Mouse (Mus musculus) heart, embryonic 12.5 days (tissue): ENCODE data around the gene Bmpr1a. TPM values are rescaled to one million over a fixed set of nuclear protein-coding genes. Genes with fewer than 3 reads are reported as not detected.
A peak's percentile ranks its signal among the peaks of the same experiment; 100 is the strongest.
"Not testable (repeated sequence)": the region's sequence is repeated elsewhere in the genome, so short reads cannot be mapped to it uniquely, and the experiment has no call there.

Experiments used
- ATAC-seq: fragments of 200-750 bp; cut with Nextera tagmentation; 2 replicates; pipeline ENCODE4 v1.8.0; 2017; ENCODE audit warnings: moderate TSS enrichment, moderate library complexity; ENCODE audit not compliant: insufficient number of reproducible peaks, low FRiP score
- H3K27ac ChIP-seq: fragments of 300-500 bp; sonication (generic); 2 replicates; pipeline ENCODE4 v1.5.1; 2016; ENCODE audit warnings: mild to moderate bottlenecking, moderate library complexity; ENCODE audit not compliant: poor library complexity, severe bottlenecking
- H3K27me3 ChIP-seq: fragments of 300-500 bp; sonication (generic); replicated peaks from 2 replicates; pipeline ENCODE4 v1.6.1; 2016; ENCODE audit warnings: mild to moderate bottlenecking, moderate library complexity
- H3K36me3 ChIP-seq: fragments of 300-500 bp; sonication (generic); 2 replicates; pipeline ENCODE4 v1.6.1; 2016; ENCODE audit warnings: mild to moderate bottlenecking, moderate library complexity
- H3K4me1 ChIP-seq: fragments of 300-500 bp; sonication (generic); replicated peaks from 2 replicates; pipeline ENCODE4 v1.6.1; 2016; ENCODE audit warnings: mild to moderate bottlenecking
- H3K4me2 ChIP-seq: fragments of 300-500 bp; sonication (generic); 2 replicates; pipeline ENCODE4 v1.6.1; 2016; ENCODE audit warnings: mild to moderate bottlenecking, moderate library complexity
- H3K4me3 ChIP-seq: fragments of 300-500 bp; sonication (generic); 2 replicates; pipeline ENCODE4 v1.5.1; 2016; ENCODE audit warnings: mild to moderate bottlenecking
- H3K9ac ChIP-seq: fragments of 300-500 bp; sonication (generic); 2 replicates; pipeline ENCODE4 v1.6.1; 2016; ENCODE audit warnings: mild to moderate bottlenecking, moderate library complexity
- H3K9me3 ChIP-seq: fragments of 300-500 bp; sonication (generic); replicated peaks from 2 replicates; pipeline ENCODE4 v1.6.1; 2016; ENCODE audit warnings: mild to moderate bottlenecking, moderate library complexity
- WGBS: fragments of 180-500 bp; shearing (Covaris S2); methylation state at CpG from one replicate; pipeline ENCODE4 v1.1.7; 2016; 5-methylcytosine and 5-hydroxymethylcytosine counted together
- polyA plus RNA-seq: library from polyadenylated mRNA; unstranded; fragments of >200 nt; fragmentation: Nextera tagmentation; extraction: Ambion mirVana; gene quantifications from 2 replicates; pipeline ENCODE4 v1.2.1, GENCODE M21; 2016

Gene Bmpr1a
- polyA plus RNA-seq, 1 experiment from 2014 or later: 53.9 TPM

DNA sequence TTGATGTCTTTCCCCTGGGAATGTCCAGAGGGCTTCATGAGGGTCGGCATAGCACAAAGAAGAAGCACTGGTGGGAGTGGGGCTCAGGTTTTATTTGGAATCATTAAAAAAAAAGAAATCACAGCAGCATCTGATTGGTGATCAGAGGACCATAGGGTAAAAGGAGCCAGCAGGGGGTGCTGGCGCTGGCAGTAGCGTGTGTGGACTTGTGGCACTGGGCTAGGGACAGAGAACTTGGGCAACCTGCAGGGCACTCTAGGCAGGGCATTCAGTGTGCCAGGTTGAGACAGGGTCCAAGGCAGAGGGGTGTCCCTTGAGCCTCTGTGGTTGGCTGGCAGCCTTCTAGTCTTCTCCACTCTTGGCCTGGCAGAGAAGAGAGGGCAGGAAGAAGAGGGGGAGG is 132.9 kb downstream of the Bmpr1a start:
- no peak overlapping the region for H3K9ac ChIP-seq
- no peak overlapping the region for H3K4me2 ChIP-seq
- no peaks in the 10 kb centered on the region for H3K27me3 ChIP-seq
- H3K4me1 ChIP-seq: peaks cover 15% of the 10 kb centered on the region
- WGBS: 55% methylated on average over 3 of the region's 3 CpGs
- no peak overlapping the region for H3K4me3 ChIP-seq
- no peaks in the 10 kb centered on the region for H3K36me3 ChIP-seq
- no peak for ATAC-seq
- no peak overlapping the region for H3K27ac ChIP-seq
- H3K9me3 ChIP-seq: peaks cover 4% of the 10 kb centered on the region; the same call in 1 of the 2 replicates

DNA sequence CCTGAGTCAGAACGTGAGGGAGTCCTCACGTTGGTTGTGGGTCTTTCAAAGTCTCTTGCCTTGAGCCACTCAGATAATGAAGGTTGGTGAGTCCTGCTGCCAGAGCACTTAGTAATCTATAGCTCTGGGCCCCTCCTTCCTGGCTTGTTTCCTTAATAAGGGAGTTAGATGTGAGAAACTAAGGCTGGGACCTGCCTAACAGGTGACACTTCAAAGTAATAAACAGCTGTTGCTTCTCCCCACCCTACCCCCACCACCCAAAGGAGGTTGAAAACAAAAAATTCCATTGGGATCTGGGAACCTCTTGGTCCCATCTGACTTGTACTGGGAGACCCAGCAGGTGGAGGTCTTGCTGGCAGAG is 138.0 kb downstream of the Bmpr1a start:
- H3K4me1 ChIP-seq: 0 out of 2 replicates have a peak, but pooled peaks cover 6% of the 10 kb centered on the region
- H3K4me2 ChIP-seq: no peak overlapping the region
- ATAC-seq: no peak
- H3K4me3 ChIP-seq: no peak overlapping the region
- no peaks in the 10 kb centered on the region; the same call in 1 of the 2 replicates for H3K27me3 ChIP-seq
- H3K9ac ChIP-seq: no peak overlapping the region
- 80% methylated on average over 2 of the region's 2 CpGs for WGBS
- peaks cover 6% of the 10 kb centered on the region; the same call in 1 of the 2 replicates for H3K9me3 ChIP-seq
- H3K27ac ChIP-seq: no peak overlapping the region
- no peaks in the 10 kb centered on the region for H3K36me3 ChIP-seq

DNA sequence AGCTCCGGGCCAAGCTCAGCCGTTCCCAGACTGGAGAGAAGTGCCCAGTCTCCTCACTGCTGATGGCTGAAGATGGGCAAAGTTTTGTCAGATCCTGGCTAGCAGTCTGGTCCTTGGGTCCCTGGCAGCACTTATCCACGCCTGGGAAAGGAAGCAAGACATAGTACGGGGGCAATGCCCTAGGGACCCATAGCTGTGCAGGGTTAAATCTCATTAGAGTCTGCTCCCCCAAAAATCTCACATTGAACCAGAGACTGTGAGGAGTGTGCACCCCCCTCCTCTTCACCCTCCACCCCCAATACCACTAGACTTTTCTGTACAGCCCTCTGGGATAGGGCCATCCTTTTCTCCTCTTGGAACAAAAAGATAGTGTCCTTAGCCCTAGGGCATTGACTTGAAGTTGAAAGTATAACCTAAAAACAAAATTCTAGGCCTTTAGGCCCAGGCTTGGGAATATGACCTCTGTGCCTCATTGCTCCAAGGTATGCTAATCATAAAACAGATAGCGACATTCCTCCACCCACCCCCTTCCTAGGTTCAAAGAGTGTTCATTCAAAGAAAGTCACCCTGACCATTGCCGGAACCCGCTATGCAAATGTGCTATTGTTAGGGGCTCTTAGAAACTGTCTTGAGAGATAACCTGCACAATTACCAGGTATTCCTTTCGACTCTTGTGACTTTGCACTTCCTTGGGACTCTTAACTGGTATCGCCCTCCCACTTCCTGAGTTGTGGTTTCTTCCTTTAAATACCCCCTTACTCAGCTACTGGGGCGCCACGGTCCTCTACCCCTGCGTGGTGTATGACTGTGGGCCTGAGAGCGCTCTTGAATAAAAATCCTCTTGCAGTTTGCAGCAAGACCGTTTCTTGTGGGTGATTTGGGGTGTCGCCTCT is 138.6 kb downstream of the Bmpr1a start:
- peak overlapping the region; percentile 95 for H3K4me2 ChIP-seq
- peak overlapping the region; percentile 71; the same call in 1 of the 2 replicates for H3K9ac ChIP-seq
- not testable (repeated sequence) for H3K4me1 ChIP-seq, ATAC-seq, H3K9me3 ChIP-seq, H3K27me3 ChIP-seq, H3K27ac ChIP-seq, H3K36me3 ChIP-seq
- WGBS: 79% methylated on average over 15 of the region's 15 CpGs
- H3K4me3 ChIP-seq: peak overlapping the region; percentile 50

DNA sequence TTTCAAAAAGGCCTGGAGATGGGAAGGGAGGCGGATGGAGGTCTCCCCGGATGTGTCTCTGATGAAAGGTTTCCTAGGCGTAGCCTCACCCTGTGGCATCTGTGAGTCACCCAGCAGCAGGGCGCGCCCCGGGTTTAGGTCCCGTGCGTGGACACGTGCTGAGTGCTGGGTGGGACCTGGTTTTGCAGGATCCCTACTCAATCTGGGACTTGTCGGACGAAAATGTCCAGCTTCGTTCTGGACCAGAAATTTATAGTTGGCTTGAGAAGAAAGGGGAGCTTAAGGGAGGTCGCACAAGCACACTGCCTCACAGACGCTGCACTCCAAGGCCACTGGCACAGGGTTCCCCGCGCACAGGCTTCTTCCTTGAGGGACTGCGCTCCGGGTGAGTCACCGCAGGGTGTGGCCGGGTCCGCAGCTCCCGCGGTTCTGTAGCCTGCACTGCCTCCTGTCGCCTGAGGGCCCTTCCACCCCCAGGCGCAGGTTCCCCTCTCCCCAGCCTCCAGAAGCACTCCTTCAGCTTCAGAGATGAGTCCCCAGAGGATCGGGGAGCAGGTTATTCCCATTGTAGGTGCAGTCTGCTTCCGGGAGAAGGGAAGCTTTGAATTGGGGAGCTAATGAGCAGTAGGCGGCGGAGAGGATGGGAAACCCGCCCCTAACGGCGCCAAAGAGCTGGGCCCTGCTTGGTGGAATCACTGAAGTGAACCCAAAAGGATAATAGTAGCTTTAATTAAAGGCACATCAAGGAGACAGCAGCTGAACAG is 139.5 kb downstream of the Bmpr1a start:
- no peak overlapping the region for H3K27ac ChIP-seq
- peak; percentile 76 for ATAC-seq
- peak overlapping the region; percentile 50 for H3K4me3 ChIP-seq
- WGBS: 4% methylated on average over 32 of the region's 32 CpGs
- H3K36me3 ChIP-seq: no peaks in the 10 kb centered on the region
- 0 out of 2 replicates have a peak, but pooled peaks cover 6% of the 10 kb centered on the region for H3K4me1 ChIP-seq
- peaks cover 6% of the 10 kb centered on the region; the same call in 1 of the 2 replicates for H3K9me3 ChIP-seq
- peak overlapping the region; percentile 71 for H3K9ac ChIP-seq
- H3K4me2 ChIP-seq: peak overlapping the region; percentile 95
- no peaks in the 10 kb centered on the region; the same call in 1 of the 2 replicates for H3K27me3 ChIP-seq

DNA sequence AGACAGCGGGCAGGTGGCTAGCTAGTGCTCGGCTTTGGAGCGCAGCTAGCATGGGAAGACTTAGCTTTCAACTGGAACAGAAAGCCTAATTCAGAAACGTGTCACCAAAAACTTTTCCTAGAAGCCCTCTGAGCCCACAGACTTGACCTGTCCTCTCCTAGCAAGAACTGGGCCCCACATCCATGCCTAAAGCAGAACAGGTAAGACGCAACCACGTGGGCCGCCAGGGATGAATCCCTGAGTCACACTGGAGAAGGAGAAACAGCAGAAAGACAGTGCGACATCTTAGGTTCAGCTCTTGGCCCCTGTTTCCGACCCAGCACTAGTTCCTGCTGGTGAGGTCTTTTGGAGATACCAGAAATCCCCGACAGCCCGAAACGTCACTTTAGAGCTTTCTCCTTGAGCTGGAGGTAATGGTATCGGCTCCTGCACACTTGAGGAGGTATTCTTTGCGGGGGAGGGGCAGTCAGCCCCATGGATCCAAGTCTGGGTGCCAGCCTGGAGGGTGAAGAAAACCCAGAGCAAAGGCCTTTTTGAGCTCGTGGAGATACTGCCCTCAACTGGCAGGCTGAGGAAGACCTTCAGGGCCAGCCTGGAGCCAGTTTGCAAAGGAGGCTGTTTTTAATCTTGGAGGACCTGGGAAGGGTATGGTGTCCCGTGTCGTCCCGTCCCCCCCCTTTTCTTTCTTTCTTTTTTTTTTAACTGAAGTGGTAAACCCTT is 140.3 kb downstream of the Bmpr1a start:
- Histone ChIP-seq H3K4me3 (peak overlapping the region; percentile 50), H3K27ac (no peak overlapping the region), H3K9ac (peak overlapping the region; percentile 71), H3K36me3 (no peaks in the 10 kb centered on the region), H3K27me3 (no peaks in the 10 kb centered on the region; the same call in 1 of the 2 replicates), H3K4me2 (peak overlapping the region; percentile 95), H3K9me3 (peaks cover 6% of the 10 kb centered on the region; the same call in 1 of the 2 replicates), H3K4me1 (0 out of 2 replicates have a peak, but pooled peaks cover 6% of the 10 kb centered on the region)
- 26% methylated on average over 18 of the region's 18 CpGs for WGBS
- ATAC-seq: 0 out of 2 replicates have a peak, but pooled peaks have one; percentile 42

DNA sequence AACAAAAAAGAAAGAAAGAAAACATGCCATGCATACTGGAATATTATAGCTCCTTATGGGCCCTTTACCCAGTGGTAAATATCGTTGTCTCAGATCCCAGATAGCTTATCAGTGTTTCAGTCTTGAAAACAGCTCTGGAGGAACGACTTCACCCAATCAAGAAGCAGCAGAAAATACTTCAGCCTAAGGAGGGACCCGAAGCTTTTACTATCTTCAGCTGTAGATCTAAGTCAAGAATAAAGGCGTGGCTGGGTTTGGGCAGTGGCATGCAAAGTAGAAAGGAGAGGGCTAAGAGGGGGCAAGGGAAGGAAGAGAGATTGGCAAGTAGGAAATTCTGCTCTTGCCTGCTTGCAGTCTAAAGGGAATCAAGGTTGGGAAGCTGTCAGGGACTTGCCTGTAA is 141.0 kb downstream of the Bmpr1a start:
- no peak overlapping the region for H3K9ac ChIP-seq
- H3K27ac ChIP-seq: no peak overlapping the region
- no peak overlapping the region for H3K4me2 ChIP-seq
- H3K36me3 ChIP-seq: no peaks in the 10 kb centered on the region
- H3K4me3 ChIP-seq: no peak overlapping the region
- H3K4me1 ChIP-seq: 0 out of 2 replicates have a peak, but pooled peaks cover 6% of the 10 kb centered on the region
- 44% methylated on average over 4 of the region's 4 CpGs for WGBS
- H3K9me3 ChIP-seq: peaks cover 6% of the 10 kb centered on the region; the same call in 1 of the 2 replicates
- ATAC-seq: no peak
- H3K27me3 ChIP-seq: no peaks in the 10 kb centered on the region; the same call in 1 of the 2 replicates

Other genes with a start within 250 kb of the Bmpr1a start
- gene Shld2, start 192.8 kb downstream of the Bmpr1a start, polyA plus RNA-seq: 7.6 and 7.8 TPM in 2 replicates
- gene Glud1, start 192.6 kb downstream of the Bmpr1a start, polyA plus RNA-seq: 66.4 and 70.8 TPM in 2 replicates
- gene Fam25c, start 147.9 kb downstream of the Bmpr1a start, polyA plus RNA-seq: not detected in 2 replicates
- gene Sncg, start 128.6 kb downstream of the Bmpr1a start, polyA plus RNA-seq: 1.9 and 2.3 TPM in 2 replicates
- gene Mmrn2, start 127.9 kb downstream of the Bmpr1a start, polyA plus RNA-seq: 31.3 and 32.0 TPM in 2 replicates
- not detected in 2 replicates for gene 9230112D13Rik, start 19.5 kb upstream of the Bmpr1a start, polyA plus RNA-seq
- 226 and 239 TPM in 2 replicates for gene Ldb3, start 85.3 kb upstream of the Bmpr1a start, polyA plus RNA-seq
- gene Opn4, start 96.8 kb upstream of the Bmpr1a start, polyA plus RNA-seq: 4.3 and 4.9 TPM in 2 replicates
- 24.0 and 25.1 TPM in 2 replicates for gene Wapl, start 170.6 kb upstream of the Bmpr1a start, polyA plus RNA-seq